Mouse (Mus musculus) G1E (cell line): Measurements from ENCODE around the gene Gm21981. TPM values are rescaled to one million over a fixed set of nuclear protein-coding genes. Genes with fewer than 3 reads are reported as not detected.

Experiments used
- ATAC-seq: 2 replicates; pipeline ENCODE4 v1.8.0; 2016; ENCODE audit warnings: mild to moderate bottlenecking; ENCODE audit not compliant: insufficient number of reproducible peaks, poor library complexity, low FRiP score, severe bottlenecking; ENCODE audit errors: extremely low read depth
- DNase-seq: peaks from one replicate; pipeline ENCODE4 v3.0.0; 2012; ENCODE audit warnings: low spot score
- H3K27me3 ChIP-seq: 2 replicates; pipeline ENCODE4 v1.6.1; 2012; ENCODE audit warnings: mild to moderate bottlenecking, low read length, inconsistent platforms; ENCODE audit not compliant: insufficient read depth
- H3K36me3 ChIP-seq: replicated peaks from 2 replicates; pipeline ENCODE3; 2012; ENCODE audit warnings: mild to moderate bottlenecking, inconsistent platforms
- H3K4me1 ChIP-seq: 2 replicates; pipeline ENCODE4 v1.6.1; 2012; ENCODE audit warnings: low read depth, low read length, inconsistent platforms, mixed read lengths; ENCODE audit not compliant: insufficient read depth
- H3K4me3 ChIP-seq: 2 replicates; pipeline ENCODE4 v1.5.1; 2012; ENCODE audit warnings: low read depth, mild to moderate bottlenecking, inconsistent platforms, low read length, moderate library complexity, mixed read lengths
- H3K9me3 ChIP-seq: replicated peaks from 2 replicates; pipeline ENCODE4 v1.6.1; 2012; ENCODE audit warnings: inconsistent platforms
- CTCF ChIP-seq: IDR thresholded peaks from 2 replicates; pipeline ENCODE4 v1.5.1; 2012; ENCODE audit warnings: low read depth, low read length, inconsistent platforms, mixed read lengths
- GATA1 ChIP-seq: IDR thresholded peaks from 2 replicates; pipeline ENCODE4 v1.6.1; 2012; ENCODE audit warnings: borderline replicate concordance, low read length, inconsistent platforms, mixed read lengths
- GATA2 ChIP-seq: IDR thresholded peaks from 2 replicates; pipeline ENCODE4 v1.6.1; 2012; ENCODE audit warnings: low read depth, low read length, inconsistent platforms, borderline replicate concordance
- POLR2AphosphoS5 ChIP-seq: IDR thresholded peaks from 2 replicates; pipeline ENCODE4 v1.6.1; 2012; ENCODE audit warnings: low read depth, low read length, inconsistent platforms; ENCODE audit not compliant: insufficient replicate concordance
- TAL1 ChIP-seq: conservative IDR thresholded peaks from 2 replicates; pipeline ENCODE4 v1.6.1; 2012; ENCODE audit warnings: low read depth, low read length, inconsistent platforms, mixed read lengths
- polyA plus RNA-seq: library from polyadenylated mRNA; stranded (reverse); fragments of >175 nt; gene quantifications from 2 replicates; pipeline ENCODE4 v1.2.3, GENCODE M21; 2012
- total RNA-seq, 2 experiments: library from RNA; stranded (forward) in 1 of 2; stranded (reverse) in 1 of 2; fragments of 200-1000 nt in 1 of 2; fragments of >200 nt in 1 of 2; fragmentation: Nextera tagmentation in 1 of 2; gene quantifications; 2 replicates each; pipeline ENCODE4 v1.2.3; 2014 to 2017

The Gm21981 gene
- total and polyA plus RNA-seq, 3 experiments, result 0.44 to 0.71 TPM; not detected in 1

DNA sequence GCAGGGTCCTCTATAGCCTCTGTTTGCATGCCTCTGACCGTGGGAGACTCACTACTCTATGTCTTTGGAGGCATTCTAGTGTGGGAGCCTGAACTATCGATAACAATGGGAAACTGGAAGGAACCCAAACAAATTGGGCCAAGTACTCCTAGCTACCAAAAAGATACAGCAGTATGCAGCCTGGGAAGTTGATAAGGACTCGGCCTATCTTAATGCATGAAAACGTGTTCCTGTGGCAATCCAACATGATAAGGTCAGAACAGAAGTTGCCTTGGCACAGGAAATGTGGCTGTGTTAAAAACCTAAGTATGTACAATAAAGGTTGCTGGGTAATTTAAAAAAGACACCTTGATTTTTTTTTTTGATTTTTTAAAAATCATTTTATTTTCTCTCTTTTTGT lies 26.9 kb upstream of the Gm21981 start:
- Histone ChIP-seq H3K4me3 (no peak overlapping the region), H3K4me1 (no peaks in the 10 kb centered on the region), H3K9me3 (no peaks in the 10 kb centered on the region), H3K36me3 (no peaks in the 10 kb centered on the region), H3K27me3 (peaks cover 38% of the 10 kb centered on the region)
- no peak for DNase-seq
- TF ChIP-seq POLR2AphosphoS5, result no peak
- TF ChIP-seq CTCF, result no peak
- no peak for TF ChIP-seq GATA2
- no peak for TF ChIP-seq GATA1
- TF ChIP-seq TAL1, result no peak
- no peak for ATAC-seq

DNA sequence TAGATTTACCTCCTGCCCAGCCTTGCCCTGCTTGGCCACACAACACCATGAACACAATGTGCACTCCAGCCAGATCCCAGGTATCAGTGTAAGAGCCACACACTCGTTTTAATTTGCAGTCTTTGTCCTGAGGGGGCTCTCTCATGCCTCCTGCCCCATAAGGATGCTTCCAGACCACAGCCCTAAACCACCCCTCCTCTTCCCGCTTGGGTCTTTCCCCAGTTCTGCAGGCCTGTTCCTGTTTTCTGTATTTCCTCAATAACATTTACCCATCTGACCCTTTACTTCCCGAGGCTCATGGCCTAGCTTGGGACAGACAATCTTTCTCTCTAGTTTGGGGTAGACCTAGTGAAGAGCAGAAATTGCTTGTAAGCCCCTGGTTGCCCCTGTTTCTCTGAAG lies 20.8 kb upstream of the Gm21981 start:
- ATAC-seq (no peak), DNase-seq (no peak)
- H3K4me1 ChIP-seq, result peaks cover 6% of the 10 kb centered on the region
- no peaks in the 10 kb centered on the region for H3K36me3 ChIP-seq
- no peaks in the 10 kb centered on the region for H3K9me3 ChIP-seq
- no peak overlapping the region for H3K4me3 ChIP-seq
- TF ChIP-seq TAL1, result no peak
- TF ChIP-seq CTCF, result no peak
- TF ChIP-seq GATA1, result no peak
- no peak for TF ChIP-seq POLR2AphosphoS5
- no peak for TF ChIP-seq GATA2
- H3K27me3 ChIP-seq, result peaks cover 48% of the 10 kb centered on the region

DNA sequence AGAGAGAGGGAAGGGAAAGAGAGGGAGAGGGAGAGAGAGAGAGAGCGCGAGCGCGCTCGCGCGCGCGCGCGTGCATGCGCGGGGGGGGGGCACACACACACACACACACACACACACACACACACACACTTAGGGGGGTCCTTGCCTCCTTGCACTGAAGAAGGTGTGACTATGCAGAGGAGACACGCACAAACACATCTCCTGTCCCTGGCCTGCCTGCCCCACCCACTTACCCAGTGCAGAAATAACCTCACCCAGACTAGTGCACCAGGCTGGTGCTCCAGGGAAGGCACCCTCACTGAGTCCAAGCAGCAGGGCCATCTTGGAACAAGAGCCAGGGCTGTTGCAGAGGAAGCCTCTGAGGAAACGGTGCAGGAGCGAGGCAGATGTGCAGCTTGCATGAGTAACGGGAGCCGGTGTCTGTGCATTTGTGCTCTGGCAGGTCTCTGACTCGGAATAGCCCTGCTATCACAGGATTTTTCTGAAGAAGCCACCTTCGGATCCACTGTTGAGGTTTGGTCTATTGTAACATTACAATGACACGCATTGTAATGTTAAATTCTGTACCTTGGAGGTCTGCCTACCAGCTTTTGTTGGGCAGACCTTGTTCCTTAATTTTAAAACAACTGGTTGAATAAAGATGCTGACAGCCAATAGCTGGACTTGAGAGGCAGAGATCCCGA lies 18.8 kb upstream of the Gm21981 start:
- ATAC-seq, result no peak

DNA sequence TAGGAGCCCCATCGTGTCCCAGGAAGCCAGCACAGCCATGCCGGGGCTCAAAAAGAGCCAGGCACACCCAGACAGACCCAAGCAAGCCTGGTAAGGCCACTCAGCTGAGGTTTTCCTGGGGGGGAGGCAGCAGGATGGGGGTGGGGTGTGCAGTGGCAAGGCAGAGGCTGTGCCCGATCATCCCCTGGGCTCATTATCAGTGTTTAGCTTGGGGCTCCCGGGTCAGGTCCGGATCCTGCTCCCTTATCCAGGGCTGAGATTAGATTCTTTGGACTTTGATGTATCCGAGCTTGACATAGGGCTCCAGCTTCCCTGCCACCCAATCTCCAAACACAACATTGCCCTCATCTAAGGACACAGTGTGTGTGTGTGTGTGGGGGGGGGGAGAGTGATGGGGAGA lies 17.6 kb upstream of the Gm21981 start:
- TF ChIP-seq TAL1, result no peak
- no peak for TF ChIP-seq POLR2AphosphoS5
- TF ChIP-seq GATA2, result no peak
- TF ChIP-seq CTCF, result no peak
- TF ChIP-seq GATA1, result no peak
- no peak overlapping the region for H3K4me3 ChIP-seq
- H3K4me1 ChIP-seq, result peaks cover 8% of the 10 kb centered on the region
- H3K36me3 ChIP-seq, result no peaks in the 10 kb centered on the region
- no peak for ATAC-seq
- H3K9me3 ChIP-seq, result no peaks in the 10 kb centered on the region
- peaks cover 61% of the 10 kb centered on the region for H3K27me3 ChIP-seq
- DNase-seq, result no peak

More for the DNA sequence above, 18.8 kb upstream of the Gm21981 start:
- no peak overlapping the region for H3K4me3 ChIP-seq
- H3K4me1 ChIP-seq, result peaks cover 8% of the 10 kb centered on the region
- TF ChIP-seq GATA1, result no peak
- no peak for TF ChIP-seq CTCF
- no peak for TF ChIP-seq POLR2AphosphoS5
- TF ChIP-seq TAL1, result no peak
- TF ChIP-seq GATA2, result no peak
- no peaks in the 10 kb centered on the region for H3K36me3 ChIP-seq
- peaks cover 52% of the 10 kb centered on the region for H3K27me3 ChIP-seq
- no peaks in the 10 kb centered on the region for H3K9me3 ChIP-seq
- DNase-seq, result no peak

DNA sequence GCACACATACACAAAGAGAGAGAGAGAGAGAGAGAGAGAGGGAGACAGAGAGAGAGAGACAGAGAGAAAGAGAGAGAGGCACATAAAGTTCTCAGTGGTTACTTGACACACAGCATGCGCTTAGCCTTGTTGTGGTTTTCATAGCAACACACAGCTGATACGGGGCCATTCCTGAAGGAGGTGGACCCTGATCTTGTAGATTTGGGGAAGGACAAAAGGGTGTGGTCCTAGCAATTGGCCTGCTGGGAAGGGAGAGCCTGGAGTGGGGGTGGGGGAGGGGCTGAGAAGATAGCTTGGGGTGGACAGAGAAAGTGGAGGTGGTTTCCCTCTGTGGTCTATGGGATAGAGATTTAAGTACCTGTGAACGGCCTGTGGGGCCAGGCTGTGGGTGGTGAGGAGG lies 15.8 kb upstream of the Gm21981 start:
- Histone ChIP-seq H3K9me3 (no peaks in the 10 kb centered on the region), H3K36me3 (no peaks in the 10 kb centered on the region), H3K4me1 (peaks cover 8% of the 10 kb centered on the region), H3K27me3 (peaks cover 48% of the 10 kb centered on the region), H3K4me3 (no peak overlapping the region)
- TF ChIP-seq GATA2 (no peak), CTCF (no peak), GATA1 (no peak)
- DNase-seq, result no peak
- no peak for ATAC-seq

DNA sequence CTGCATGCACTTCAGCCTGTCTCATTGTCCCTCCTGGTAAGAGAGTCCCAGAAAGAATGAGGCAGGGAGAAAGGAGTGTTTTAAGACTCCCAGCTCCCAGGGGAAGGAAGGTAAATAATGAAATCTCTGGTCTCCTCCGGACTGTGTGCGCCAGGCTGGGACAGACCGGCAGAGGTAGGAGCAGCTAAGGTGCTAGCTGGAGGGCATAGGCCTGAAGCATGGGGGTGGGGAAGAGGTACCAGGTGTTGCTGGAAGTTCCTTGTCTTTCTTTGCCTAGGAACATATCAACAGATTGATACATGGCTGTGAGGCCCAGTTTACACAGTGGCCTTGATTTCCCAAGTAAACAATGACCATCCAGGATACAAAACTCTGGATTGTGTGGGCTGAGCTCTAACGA lies 14.7 kb upstream of the Gm21981 start:
- no peak overlapping the region for H3K4me3 ChIP-seq
- no peaks in the 10 kb centered on the region for H3K36me3 ChIP-seq
- TF ChIP-seq TAL1 (no peak), POLR2AphosphoS5 (no peak), GATA2 (no peak), GATA1 (no peak), CTCF (no peak)
- DNase-seq (no peak), ATAC-seq (no peak)
- H3K4me1 ChIP-seq, result peaks cover 10% of the 10 kb centered on the region
- peaks cover 50% of the 10 kb centered on the region for H3K27me3 ChIP-seq
- H3K9me3 ChIP-seq, result no peaks in the 10 kb centered on the region
